Mouse (Mus musculus): ENCODE measurements around the gene Ficd.

The Ficd gene

DNA sequence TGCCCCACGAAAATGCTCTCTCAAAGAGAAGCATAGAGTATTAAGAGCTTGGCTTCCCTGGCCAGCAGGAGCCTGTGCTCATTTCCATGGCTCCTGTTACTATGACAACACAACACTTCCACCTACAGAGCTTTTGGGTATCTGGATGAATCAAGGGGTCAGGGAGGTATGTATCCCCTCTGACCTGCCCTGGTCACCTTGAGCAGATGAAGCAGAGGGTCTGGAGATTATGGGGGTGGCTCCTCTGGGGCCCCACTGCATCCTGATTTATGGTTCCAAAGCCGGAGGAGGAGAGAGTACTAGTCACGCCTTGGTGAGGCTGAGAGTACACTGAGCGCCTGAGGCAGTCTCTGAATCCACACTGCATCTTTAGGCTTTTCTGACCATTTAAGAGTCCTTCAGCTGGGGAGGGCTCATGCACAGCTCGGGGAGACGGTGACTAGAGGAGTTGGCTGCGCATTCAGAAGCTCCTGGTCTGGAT, 4.9 kb upstream of the Ficd start:
- no peak for DNase-seq

DNA sequence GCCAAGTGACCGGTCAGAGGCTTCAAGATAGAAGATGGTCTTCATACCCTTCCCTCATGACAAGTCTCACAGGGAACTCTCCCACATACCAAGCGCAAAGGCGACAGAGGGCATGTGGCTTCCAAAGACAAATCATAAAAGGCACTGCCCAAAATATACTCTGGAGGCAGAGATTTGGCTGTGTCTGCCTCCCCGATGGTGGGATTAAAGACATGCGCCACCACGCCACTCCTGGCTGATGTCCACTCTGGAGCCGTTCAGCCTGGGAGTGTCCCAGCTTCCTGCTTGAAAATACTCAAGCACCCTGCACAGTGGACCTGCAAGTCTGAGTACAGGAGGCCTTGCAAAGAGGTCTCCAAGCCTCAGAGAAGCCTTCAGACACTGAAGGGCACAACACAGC, 4.4 kb upstream of the Ficd start:
- no peak for DNase-seq

DNA sequence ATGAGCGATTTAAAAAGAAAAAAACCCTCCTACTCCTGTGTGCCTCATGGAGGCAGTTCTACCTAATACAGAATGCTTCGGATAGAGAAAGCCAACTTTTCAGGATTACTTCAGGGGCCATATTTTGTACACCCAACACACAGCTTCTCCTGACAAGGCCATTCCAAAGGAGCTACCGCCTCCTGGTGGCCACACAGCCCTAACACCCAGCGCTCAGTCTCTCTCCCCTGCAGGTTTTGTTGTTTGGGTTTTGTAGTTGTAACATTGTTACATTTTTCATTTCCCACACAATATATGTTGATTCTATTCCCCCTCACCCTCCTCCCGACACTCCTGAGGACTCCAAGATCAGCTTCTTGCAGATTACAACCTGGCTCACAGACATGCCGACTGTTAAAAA, 3.4 kb upstream of the Ficd start:
- peak; percentile 40 for DNase-seq

DNA sequence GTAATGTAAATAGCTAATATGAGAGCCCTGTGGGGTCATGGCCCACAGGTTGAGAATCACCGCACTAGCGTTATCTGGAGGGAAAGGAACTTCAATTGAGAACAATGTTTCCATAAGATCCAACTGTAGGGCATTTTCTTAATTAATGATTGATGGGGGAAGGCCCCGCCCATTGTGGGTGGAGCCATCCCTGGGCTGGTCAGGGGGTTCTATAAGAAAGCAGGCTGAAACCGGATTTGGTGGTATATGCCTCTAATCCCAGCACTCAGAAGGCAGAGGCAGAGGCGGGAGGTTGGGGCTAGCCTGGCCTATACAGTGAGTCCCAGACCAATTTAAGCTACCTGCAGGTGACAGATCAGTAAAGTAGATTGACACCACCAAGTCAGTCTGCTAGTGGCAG, 1.2 kb upstream of the Ficd start:
- no peak for DNase-seq

DNA sequence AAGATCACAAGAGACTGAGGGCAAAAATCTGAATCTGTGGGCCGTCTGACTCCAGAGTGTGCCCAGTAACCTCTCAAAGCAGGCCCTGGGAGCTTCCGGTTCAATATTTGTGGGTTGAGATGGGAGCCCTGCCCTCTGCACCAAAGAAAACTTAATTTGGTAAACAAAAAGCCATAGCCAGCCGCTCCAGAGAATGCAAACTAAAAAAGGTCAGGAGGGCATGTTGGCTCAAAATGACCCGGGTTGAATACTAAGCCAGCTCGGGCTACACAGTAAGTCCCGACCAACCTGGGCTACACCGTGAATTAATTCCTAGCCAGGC, 619 bp upstream of the Ficd start:
- no peak for DNase-seq

DNA sequence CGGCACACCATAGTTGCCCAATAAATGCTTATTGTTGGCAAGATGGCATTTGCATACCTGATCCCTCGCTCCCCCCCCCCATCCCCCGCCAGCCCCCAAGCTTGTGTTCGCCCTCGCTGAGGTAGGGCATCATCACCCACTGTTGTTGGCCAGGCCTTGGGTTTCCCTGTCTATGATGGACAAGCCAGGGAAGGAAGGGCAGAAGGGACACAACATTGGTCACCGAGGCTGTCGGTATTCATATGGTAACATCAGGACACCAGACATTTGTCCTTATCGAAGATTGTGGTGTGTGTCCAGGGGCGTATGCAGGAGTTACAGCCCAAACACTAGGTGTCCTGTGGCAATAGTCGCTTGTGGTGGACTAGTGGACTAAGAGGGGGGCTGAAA, 505 bp downstream of the Ficd start:
- DNase-seq: no peak

DNA sequence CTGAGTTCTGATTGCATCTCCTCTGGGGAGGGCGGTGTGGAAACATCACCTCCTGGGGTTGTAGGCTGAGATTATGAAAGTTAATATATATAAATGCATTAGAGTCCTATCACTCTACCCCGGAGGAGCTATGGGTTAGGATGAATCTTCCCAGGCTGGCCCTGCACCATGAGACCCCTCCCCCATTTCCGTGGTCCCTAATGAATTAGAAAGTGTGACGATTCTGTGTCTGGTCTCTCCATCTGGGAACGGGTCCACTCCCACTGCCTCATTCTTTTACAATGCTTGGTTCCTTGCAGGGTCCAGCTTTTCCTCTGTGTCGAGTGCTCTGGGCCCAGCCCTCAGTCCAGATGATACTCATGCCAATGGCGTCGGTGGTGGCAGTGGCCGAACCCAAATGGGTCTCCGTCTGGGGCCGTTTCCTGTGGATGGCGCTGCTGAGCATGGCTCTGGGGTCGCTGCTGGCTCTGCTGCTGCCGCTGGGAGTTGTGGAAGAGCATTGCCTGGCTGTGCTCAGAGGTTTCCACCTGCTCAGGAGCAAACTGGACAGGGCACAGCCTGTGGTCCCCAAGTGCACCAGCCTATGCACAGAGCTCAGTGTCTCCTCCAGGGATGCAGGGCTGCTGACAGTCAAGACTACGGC, 1.0 kb downstream of the Ficd start:
- no peak for DNase-seq

DNA sequence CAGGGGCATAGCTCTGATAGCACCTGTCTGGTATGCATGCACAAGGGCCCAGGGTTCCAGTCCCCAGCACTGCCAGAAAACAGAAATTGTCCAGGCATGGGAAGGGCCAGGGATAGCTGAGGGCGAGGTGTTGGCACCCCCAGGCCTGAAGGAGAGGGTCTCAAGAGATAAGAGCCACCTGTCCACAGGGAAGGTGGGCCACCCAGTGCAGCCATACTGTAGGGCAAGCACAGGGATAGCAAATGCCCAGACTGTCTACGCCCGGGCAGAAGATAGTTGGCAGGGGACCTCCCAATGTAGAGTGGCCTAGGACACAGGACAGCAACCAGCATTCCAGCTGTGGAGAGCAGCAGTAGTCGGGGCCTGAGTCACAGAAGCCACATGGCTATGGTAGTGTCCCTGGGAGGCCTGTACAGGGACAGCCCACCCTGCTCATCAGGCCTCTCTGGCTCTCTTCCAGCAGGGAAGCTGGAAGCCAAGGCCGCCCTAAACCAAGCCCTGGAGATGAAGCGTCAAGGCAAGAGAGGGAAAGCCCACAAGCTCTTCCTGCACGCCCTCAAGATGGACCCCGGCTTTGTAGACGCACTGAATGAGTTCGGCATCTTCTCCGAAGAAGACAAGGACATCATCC, 2.1 kb downstream of the Ficd start:
- no peak for DNase-seq

DNA sequence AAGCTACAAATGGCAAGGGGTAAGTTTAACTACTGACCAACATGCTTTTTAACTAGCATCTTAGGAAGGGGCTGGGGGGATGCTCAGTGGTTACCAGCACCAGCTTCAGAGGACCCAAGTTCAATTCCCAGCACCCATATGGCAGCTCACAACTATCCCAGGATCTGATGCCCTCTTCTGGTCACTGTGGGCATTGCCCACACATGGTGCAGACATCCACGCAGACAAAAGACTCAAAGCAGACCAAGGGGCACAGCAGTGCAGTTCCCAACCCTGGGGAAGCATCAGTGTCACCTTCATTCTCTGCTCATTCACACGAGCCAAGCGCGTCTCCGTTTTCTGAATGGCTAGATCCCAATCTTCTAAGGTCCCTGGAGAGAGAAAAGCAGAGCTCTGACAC, 12.0 kb downstream of the Ficd start:
- DNase-seq: no peak

DNA sequence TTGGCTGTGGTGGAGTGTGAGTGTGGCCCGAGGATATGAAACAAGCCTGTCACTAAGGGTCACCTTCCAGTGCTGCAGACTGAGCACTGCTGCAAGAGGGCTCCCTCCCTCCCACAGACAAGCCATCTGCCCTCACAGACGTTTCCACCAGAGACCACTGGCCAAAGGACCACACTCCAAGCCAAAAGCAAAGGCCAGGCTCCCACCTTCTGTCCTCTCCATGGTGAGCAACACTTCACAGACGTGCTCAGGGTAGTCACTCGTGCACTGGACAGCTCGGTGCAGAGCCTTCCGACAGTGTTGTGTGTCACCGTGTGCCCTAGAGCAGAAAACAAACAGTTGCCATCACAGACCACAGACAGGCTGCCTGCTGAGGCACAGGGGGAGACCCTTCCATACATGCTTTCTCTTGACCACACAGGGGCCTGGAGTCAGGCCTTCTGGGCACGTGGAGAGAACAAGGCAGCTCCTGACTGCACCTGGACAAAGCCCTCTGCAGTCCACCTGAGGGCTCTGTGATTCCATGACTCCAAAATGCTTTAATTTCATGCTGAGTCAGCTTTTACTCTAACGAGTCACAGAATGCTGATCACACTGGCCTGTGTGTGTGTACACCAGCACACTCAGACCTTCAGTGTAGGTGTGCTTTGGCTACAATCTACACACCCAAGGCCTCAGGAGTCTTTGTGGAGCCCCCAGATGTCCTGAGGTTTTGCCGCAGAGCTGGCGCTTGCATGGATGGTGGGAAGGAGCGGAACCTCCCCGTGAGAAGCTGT, 13.1 kb downstream of the Ficd start:
- no peak for DNase-seq

DNA sequence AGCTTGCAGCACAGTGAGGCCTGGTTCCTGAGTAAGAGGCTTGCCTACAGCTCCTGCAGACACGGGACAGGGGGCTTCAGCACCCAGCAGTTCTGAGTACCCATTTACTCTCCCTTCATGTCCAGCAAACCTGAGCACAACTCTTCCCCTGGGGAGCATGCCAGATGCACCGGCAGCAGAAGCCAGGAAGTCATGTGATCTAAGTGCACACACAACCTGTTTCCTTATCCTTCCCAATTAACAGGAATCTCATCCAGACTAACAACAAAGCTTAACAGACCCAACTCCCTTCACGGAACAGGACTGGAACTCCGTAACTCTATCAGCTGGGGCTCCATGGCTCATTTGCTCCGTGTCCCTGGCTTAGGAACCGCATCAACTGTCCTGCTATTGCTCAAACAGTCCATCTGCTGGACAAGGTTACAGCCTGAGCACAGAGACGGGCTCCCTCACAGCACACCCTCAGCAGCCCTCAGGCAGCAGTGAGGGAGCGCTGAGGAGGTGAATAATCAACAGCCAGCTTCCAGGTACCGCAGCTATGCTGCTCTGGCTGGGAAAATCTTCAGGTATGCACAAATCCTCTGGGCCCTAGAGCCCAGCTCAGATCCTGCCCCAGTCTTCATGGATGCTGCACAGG, 16.0 kb downstream of the Ficd start:
- no peak for DNase-seq

DNA sequence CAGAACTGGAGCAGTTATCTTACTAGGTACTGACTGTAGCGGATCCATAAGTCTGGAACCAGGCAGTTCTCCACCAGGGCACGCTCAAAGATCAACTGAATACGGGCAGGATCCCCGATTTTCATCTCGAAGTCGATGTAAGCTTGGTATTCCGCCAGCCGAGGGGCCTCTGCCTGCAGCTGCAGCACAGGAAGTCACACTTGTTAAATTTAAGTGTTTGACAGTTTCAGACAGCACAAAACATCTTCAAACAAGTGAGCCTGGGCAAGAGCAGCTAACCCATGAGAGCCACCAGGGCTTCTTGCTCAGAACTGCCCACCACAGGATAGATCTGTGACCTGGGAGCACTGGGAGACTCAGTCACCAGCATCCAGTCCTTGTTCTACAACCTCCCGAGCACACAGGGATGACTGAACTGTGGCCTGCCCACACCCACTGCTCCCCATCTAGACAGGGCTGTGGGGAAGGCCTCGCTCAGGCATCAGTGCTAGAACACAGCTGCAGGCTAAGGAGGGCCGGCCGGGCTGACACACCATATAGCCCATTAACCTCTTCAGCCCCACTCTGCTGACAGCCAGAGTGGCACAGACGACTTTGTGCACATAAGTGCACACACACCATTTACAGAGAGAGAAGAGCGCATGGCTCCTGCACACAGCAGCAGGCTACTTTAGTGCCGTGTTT, 19.9 kb downstream of the Ficd start:
- no peak for DNase-seq

DNA sequence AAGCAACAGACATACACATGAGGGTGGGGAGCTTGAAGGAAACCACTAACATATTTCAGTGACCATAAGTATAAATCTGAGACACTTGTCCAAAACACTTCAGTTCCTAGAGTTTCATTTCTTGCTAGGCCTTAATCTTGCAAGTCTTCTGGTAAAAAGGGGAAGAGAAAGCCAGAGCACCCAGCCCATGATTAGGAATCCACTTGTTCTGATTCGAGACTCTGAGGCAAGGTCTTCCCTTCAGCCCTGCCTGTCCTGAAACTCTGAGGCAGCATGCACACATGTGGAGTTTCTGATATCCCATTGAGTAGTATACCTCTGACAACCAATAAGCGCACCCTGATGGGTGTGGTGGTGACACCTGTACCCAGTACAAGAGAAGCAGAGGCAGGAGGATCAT, 26.0 kb downstream of the Ficd start:
- no peak for DNase-seq

DNA sequence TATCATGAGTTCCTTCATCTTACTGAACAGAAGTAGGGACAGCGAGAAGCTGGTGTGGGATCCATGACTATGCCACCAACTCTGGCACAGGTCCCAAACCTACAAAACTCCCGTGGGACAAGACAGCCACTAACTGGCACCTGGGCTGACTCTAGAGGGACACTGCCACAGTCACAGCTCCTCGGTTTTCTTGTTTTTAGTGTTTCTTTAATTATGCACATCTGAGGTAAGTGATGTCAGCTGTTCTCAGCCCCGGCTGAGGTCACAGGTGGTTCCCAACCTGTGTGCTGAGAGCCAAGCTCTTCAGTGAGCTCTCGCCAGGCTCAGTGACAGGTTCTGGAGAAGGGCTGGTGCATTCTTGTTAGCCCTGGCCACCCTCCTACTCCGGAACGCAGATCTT, 28.8 kb downstream of the Ficd start:
- no peak for DNase-seq

DNA sequence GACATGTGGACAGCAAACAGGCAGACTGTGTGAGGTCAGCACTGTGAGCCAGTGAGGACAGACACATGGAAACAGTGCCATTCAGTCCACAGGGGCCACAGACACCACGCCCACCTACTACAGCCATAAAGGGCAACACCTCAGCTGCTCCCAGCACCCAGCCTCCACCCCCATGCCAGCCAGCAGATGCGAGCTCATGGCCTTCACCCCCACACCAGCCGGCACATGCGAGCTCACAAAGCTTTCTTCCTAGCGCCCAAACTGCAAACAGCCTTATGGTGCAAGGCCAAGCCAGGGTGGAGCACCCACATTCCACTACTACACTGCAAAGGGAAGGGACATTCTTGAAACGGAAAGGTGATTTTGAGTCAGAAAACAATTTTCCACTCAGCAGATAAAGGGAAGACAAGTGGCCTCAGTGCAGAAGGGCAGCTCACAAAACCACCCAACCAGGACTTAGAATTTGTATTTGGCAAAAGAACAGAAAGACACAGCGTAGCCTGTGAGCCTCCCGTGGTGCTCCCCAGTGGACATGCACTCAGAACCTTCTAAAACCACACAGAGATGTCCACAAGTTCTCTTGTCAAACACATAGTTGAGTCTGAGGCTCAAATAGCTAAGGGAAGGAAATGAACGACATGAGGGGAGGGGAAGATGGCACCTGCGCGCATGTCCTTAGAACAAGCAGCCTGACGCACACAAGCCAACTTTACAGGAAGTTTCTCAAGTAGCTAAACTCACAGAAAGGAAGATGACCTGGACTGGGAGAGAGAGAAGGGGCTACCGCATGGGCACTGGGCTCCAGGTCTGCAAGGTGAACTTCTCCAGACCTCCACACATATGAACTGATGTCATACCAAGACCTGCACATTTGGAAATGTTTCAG, 30.3 kb downstream of the Ficd start:
- DNase-seq: no peak

DNA sequence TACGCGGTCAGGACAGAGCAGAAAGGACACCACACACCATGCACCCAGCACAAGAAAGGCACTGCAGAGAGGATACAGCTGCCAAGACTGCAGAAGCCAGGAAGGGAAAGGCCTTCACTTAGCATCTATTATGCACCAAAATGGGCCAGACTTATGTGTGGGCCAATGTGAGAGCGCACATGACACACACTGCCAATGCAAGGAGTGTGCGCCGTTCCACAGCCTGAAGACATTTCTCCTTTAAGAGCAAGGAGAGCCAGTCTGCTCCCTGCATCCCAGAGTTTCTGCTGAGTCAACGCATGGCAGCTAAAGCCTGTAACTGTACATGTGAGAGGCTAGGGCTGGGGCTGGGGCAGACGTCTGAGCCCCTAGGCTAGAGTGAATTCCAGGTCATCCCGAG, 33.2 kb downstream of the Ficd start:
- no peak for DNase-seq

DNA sequence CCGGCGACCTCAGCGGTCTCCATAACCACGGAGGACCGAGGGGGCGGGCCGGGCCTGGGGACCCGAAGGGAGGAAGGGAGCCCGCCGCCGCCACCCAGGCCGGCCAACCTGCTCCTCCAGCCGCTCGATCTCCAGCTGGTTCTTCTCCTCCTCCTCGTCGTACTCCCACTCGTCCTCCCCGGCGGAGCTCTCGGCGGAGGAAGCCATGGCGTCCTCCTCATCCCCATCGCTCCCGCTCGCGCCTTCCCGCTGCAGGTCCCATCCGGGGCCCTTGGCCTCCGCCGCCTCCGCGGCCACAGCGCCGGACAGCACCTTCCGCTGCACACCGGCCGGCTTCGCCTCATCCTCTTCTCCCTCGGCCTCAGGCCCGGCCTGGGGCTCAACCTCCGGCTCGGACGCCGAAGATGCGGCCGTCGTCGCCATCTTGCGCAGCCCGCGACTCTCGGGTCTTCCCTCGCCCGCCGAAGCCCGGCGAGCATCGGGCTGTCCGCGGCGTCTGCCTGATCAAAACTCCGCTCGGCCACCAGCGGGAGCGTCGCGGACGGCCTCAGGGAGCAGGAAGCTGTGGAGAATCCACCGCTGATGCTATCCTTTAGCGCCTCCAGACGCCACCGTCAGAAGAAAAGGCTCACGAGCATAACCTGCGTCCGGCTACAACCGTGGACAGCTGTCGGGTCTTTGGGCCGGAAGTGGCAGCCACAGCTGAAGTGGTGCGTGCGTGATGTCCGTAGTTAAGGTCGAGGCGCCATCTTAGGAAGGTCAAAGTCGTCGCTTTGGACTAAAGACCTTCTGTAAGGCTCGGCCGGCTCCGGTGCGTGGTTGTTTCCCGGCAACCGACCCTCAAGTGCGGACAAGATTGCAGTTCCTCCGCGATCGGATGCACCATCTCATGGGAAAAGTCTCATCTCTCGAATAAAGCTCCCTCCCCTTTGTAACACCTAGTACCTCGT, 35.9 kb downstream of the Ficd start:
- peak; percentile 84 for DNase-seq

DNA sequence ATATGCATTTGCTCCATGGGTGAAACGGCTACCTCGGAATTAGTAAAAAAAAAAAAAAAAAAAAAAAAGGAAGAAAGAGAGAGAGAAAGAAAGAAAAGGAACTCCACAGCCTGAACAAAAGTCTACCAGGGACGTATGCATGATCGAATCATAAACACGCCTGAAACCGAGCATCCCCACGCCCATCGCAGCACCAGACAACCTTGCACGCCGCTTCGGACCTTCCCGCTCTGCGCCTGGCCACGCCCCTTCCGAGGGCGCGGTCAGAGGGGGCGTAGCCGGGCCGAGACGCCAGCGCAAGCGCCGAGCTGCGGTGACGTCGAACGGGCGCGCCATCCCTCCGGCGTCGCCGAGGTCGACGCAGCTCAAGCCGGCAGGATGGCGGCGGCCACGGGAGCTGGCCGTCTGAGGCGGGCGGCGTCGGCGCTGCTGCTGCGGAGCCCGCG, 36.9 kb downstream of the Ficd start, which contains the start of the genes Sart3 and Iscu:
Gene Sart3 (minus strand): TSS at position 61 of the 446 bp plus-strand sequence.
Gene Iscu (plus strand): TSS at position 299 of the 446 bp plus-strand sequence.
- peak; percentile 96 for DNase-seq

DNA sequence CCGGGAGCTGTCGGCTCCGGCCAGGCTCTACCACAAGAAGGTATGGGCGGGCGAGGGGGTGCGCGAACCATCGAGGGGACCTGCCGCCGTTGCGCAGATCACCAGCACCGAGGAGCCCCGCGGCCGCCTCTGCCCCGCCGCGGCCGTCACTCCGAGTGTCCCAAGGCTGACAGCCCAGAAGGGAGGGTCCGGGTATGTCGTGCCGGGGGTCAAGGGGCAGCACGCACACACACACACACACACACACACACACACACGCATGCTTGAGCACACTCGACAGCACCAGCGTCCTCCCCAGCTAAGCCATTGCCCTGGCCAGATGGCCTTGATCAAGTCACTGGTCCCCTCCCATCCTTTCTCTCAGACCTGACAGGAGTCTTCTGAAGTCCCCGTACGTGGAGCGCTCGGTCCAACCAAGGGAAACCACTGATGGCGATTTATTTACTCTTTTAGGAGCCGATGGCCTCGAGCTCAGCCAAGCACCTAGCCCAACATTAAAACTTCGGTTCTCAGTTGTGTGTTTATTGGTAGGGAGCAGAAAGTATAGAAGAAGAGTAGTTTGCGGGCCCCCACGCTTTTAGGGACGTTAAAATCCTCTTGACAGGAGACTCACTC, 37.4 kb downstream of the Ficd start:
- no peak for DNase-seq

DNA sequence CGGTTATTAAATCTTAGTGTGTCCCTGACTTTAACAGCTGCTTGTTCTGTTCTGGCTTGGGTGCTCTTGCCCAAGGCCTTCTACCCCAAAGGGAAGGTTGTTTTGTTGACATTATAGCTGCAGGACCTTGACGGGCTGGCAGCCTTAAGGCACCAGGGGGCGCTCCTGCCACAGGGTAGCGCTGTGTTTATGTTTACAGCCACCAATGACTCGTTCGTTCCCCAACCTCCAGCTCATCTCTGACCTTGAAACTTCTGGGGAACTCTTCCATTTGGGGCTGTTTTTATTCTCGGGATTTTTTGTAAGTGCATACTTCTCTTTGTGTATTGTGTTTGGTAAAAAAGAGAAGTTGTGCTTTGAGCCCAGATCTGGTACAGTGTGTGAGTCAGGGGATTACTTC, 38.1 kb downstream of the Ficd start:
- peak; percentile 93 for DNase-seq

Measured in thymus, postnatal 25 days (tissue).